Mouse (Mus musculus) neural tube, embryonic 12.5 days (tissue): ENCODE data around the gene Olfr313. TPM values are rescaled to one million over a fixed set of nuclear protein-coding genes. Genes with fewer than 3 reads are reported as not detected.
"Not testable (repeated sequence)": the region's sequence is repeated elsewhere in the genome, so short reads cannot be mapped to it uniquely, and the experiment has no call there.

Experiments used
- ATAC-seq: fragments of 200-750 bp; cut with Nextera tagmentation; 2 replicates; pipeline ENCODE4 v1.8.0; 2017; ENCODE audit warnings: low read depth, mild to moderate bottlenecking, moderate TSS enrichment, moderate library complexity; ENCODE audit not compliant: low FRiP score
- H3K27ac ChIP-seq: fragments of 300-500 bp; sonication (generic); 2 replicates; pipeline ENCODE4 v1.5.1; 2016
- H3K27me3 ChIP-seq: fragments of 300-500 bp; sonication (generic); replicated peaks from 2 replicates; pipeline ENCODE4 v1.6.1; 2016; ENCODE audit warnings: mild to moderate bottlenecking
- H3K36me3 ChIP-seq: fragments of 300-500 bp; sonication (generic); 2 replicates; pipeline ENCODE4 v1.6.1; 2016; ENCODE audit warnings: mild to moderate bottlenecking
- H3K4me1 ChIP-seq: fragments of 300-500 bp; sonication (generic); 2 replicates; pipeline ENCODE4 v1.6.1; 2016
- H3K4me2 ChIP-seq: fragments of 300-500 bp; sonication (generic); replicated peaks from 2 replicates; pipeline ENCODE4 v1.6.1; 2016; ENCODE audit warnings: mild to moderate bottlenecking
- H3K4me3 ChIP-seq: fragments of 300-500 bp; sonication (generic); 2 replicates; pipeline ENCODE4 v1.5.1; 2016
- H3K9ac ChIP-seq: fragments of 300-500 bp; sonication (generic); 2 replicates; pipeline ENCODE4 v1.6.1; 2016; ENCODE audit warnings: mild to moderate bottlenecking
- H3K9me3 ChIP-seq: fragments of 300-500 bp; sonication (generic); 2 replicates; pipeline ENCODE4 v1.6.1; 2016; ENCODE audit warnings: mild to moderate bottlenecking
- WGBS: fragments of 180-500 bp; shearing (Covaris S2); methylation state at CpG from one replicate; pipeline ENCODE4 v1.1.7; 2016; 5-methylcytosine and 5-hydroxymethylcytosine counted together
- polyA plus RNA-seq: library from polyadenylated mRNA; unstranded; fragments of >200 nt; fragmentation: Nextera tagmentation; extraction: Ambion mirVana; gene quantifications from 2 replicates; pipeline ENCODE4 v1.2.1, GENCODE M21; 2016

Gene Olfr313
- polyA plus RNA-seq, 1 experiment from 2014 or later = not detected

DNA sequence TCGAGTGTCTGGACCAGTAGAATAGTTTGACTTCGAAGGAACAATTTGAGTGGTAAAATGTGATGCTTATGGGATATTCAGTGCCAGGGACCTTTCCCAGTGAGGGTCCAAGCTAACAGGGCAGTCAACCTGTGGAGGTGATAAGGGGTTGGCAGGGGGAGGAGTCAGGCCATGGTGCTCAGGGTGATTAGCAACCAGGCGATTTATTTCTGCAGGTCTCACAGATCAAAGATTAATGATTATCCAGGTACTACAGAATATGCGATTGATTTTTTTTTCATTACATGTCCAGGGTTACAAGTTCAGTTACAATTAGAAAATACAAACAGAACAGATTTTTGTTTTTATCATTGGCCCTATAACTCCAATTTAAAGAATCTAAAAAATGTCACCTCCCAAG is 10.9 kb upstream of the Olfr313 start:
- Histone ChIP-seq H3K36me3 (no peaks in the 10 kb centered on the region), H3K4me2 (no peak overlapping the region), H3K27me3 (0 out of 2 replicates have a peak, but pooled peaks cover 3% of the 10 kb centered on the region), H3K27ac (no peak overlapping the region), H3K4me1 (peaks cover 8% of the 10 kb centered on the region), H3K9me3 (no peaks in the 10 kb centered on the region), H3K4me3 (no peak overlapping the region), H3K9ac (no peak overlapping the region)
- WGBS = 87% methylated on average over 4 of the region's 4 CpGs
- no peak for ATAC-seq

DNA sequence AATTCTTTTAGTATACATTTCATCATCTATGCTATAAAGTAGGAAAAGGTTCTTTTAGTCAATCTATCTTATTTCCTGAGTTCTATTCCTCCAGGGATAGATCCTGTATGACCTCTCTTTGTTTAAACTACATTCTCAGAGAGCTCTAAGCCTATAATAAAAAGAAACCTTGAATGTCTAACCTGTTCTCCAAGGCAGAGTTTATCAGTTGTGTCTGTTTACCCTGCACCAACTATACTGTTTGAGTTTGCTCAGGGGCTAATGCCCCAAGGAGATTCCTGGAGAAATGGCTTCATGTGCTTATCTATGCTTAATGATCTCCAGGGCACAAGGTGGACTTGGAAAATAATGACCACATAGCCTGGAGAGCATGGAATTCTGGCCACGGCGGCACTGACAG is 10.4 kb upstream of the Olfr313 start:
- 79% methylated on average over 2 of the region's 2 CpGs for WGBS
- Histone ChIP-seq H3K27ac (no peak overlapping the region), H3K4me2 (no peak overlapping the region), H3K9ac (no peak overlapping the region), H3K4me1 (peaks cover 8% of the 10 kb centered on the region), H3K27me3 (no peaks in the 10 kb centered on the region), H3K4me3 (no peak overlapping the region), H3K9me3 (no peaks in the 10 kb centered on the region), H3K36me3 (no peaks in the 10 kb centered on the region)
- no peak for ATAC-seq

- ATAC-seq = no peak
- Histone ChIP-seq H3K9ac (no peak overlapping the region), H3K4me1 (no peaks in the 10 kb centered on the region), H3K4me3 (no peak overlapping the region), H3K27me3 (no peaks in the 10 kb centered on the region), H3K4me2 (no peak overlapping the region), H3K9me3 (no peaks in the 10 kb centered on the region), H3K36me3 (no peaks in the 10 kb centered on the region), H3K27ac (no peak overlapping the region)
- 5% methylated on average over 1 of the region's 1 CpGs for WGBS
Measured at GRCm38 (mm10) chr11:58812001-58812400, 2.8 kb upstream of the Olfr313 start.

DNA sequence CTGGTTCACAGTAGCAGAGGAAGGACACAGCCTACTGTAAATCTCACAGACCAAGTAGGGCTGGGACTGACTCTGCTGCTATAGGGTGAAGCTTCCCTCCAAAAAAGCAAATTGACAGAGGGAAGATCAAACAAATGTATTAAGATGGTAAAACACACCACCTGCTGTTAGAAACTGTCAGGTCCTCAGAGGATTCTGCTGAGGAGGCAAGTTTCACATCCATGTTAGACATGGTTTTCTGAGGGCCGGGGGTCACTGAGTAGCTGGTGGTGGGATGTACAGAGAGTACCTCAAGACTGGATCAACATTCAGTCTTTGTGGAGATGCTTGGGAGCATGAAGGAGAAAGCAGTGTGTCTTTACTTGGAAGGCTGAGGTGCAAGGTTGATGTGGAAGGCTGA is 876 bp downstream of the Olfr313 start:
- WGBS = 89% methylated on average over 1 of the region's 1 CpGs
- no peak overlapping the region for H3K9ac ChIP-seq
- H3K27me3 ChIP-seq = no peaks in the 10 kb centered on the region

GRCm38 (mm10) chr11:58828937-58829336 is 14.1 kb downstream of the Olfr313 start, which contains the start of gene Olfr312:
TSS of gene Olfr312 (plus strand) at chr11:58829237.
- not testable (repeated sequence) for ATAC-seq, H3K4me2 ChIP-seq, H3K4me1 ChIP-seq, H3K36me3 ChIP-seq, H3K27me3 ChIP-seq, H3K4me3 ChIP-seq, H3K27ac ChIP-seq, H3K9ac ChIP-seq, H3K9me3 ChIP-seq

More for the DNA sequence above, 876 bp downstream of the Olfr313 start:
- Histone ChIP-seq H3K27ac (no peak overlapping the region), H3K4me3 (no peak overlapping the region), H3K9me3 (no peaks in the 10 kb centered on the region), H3K4me1 (no peaks in the 10 kb centered on the region), H3K4me2 (no peak overlapping the region), H3K36me3 (no peaks in the 10 kb centered on the region)
- no peak for ATAC-seq

DNA sequence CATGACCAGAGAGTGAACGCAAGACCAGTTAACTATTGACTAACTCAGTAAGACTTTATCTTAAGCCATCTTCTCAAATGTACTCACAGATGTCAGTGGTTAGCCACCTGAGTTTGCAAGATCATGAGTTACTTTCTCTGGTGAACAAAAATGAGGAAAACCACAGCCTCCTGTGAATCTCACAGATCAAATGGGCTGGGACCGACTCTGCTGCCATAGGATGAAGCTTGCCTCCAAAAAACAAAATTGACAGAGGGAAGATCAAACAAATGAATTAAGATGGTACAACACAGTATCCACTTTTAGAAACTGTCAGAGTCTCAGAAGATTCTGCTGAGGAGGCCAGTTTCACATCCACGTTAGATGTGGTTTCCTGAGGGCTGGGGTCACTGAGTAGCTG is 15.0 kb downstream of the Olfr313 start:
- Histone ChIP-seq H3K4me2 (no peak overlapping the region), H3K36me3 (no peaks in the 10 kb centered on the region), H3K4me3 (no peak overlapping the region), H3K27me3 (no peaks in the 10 kb centered on the region), H3K4me1 (no peaks in the 10 kb centered on the region), H3K27ac (no peak overlapping the region), H3K9me3 (no peaks in the 10 kb centered on the region), H3K9ac (no peak overlapping the region)
- ATAC-seq = no peak
- WGBS = 84% methylated on average over 3 of the region's 3 CpGs

DNA sequence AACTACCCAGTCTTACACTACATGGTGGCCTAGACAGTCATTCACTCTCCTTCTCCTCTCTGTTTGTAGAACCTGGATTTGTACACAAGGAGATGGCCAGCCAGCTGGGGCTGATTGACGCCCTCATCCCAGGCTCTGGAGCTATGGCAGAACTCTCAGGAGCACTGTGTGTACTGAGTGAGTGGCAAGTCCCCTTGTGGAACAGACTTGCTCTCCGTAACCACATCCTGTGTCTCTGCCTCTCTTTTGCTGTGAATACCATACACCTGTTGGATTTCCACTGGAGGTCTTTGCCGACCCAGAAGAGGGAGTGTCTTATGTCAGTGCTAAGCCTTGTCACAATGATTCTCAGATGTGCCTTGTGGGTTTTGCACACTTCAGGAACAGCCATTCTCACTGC is 17.7 kb downstream of the Olfr313 start:
- not testable (repeated sequence) for H3K4me2 ChIP-seq, H3K4me3 ChIP-seq, H3K9me3 ChIP-seq, ATAC-seq, H3K27me3 ChIP-seq, H3K9ac ChIP-seq, H3K4me1 ChIP-seq, H3K36me3 ChIP-seq, H3K27ac ChIP-seq
- WGBS = 86% methylated on average over 3 of the region's 3 CpGs

- H3K9me3 ChIP-seq, H3K36me3 ChIP-seq, H3K27me3 ChIP-seq, H3K27ac ChIP-seq, H3K4me1 ChIP-seq, ATAC-seq, H3K4me2 ChIP-seq, H3K4me3 ChIP-seq, H3K9ac ChIP-seq: not testable (repeated sequence)
Measured at GRCm38 (mm10) chr11:58838951-58839350, 24.2 kb downstream of the Olfr313 start, which contains the start of gene Olfr311. TSS of gene Olfr311 (plus strand) at chr11:58839251.

DNA sequence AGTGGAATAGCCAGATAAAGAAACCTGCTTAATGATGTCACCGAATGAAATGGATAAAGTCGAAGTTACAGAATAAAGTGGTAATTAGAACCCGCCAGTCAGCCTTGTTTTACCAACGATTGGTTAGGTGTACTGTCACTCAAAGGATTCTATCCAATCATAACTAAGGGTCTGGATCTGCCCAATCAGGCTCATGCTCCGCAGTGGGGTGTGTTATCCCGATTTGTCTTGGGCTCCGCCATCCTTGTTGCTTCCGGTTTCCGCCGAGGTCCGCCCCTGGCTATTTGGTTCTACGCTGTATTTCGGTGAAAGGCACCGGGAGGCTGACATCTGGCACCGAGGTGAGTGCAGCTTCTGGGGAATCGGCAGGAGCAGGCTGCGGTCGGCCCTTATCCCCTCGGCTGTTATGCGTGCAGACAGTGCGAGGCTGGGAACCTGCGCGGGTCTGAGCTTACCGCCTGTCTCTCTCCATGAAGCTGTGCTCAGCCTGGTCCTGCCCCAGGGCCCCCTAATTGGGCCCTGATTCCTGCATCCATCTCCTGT is 32.2 kb downstream of the Olfr313 start, which contains the start of gene Gm12258:
Gm12258 (plus strand) TSS at position 240 of the 543 bp plus-strand sequence.
- Histone ChIP-seq H3K9me3 (no peaks in the 10 kb centered on the region), H3K27me3 (no peaks in the 10 kb centered on the region), H3K4me3 (peak within 1 kb of the TSS; percentile 80), H3K27ac (no peak within 1 kb of the TSS), H3K4me2 (peak within 1 kb of the TSS; percentile 91), H3K9ac (peak within 1 kb of the TSS; percentile 81), H3K36me3 (peaks cover 17% of the 10 kb centered on the region), H3K4me1 (peaks cover 7% of the 10 kb centered on the region)
- under 1% methylated on average over 24 of the region's 24 CpGs for WGBS
- peak; percentile 100 for ATAC-seq

- Histone ChIP-seq H3K9me3 (no peaks in the 10 kb centered on the region), H3K4me3 (peak overlapping the region; percentile 80), H3K36me3 (peaks cover 17% of the 10 kb centered on the region), H3K4me1 (peaks cover 7% of the 10 kb centered on the region), H3K27ac (no peak overlapping the region), H3K27me3 (no peaks in the 10 kb centered on the region), H3K4me2 (peak overlapping the region; percentile 91), H3K9ac (peak overlapping the region; percentile 81)
- ATAC-seq = peak; percentile 22; the same call in 1 of the 2 replicates
- 51% methylated on average over 9 of the region's 9 CpGs for WGBS
Measured at GRCm38 (mm10) chr11:58847636-58848035, 32.8 kb downstream of the Olfr313 start.

DNA sequence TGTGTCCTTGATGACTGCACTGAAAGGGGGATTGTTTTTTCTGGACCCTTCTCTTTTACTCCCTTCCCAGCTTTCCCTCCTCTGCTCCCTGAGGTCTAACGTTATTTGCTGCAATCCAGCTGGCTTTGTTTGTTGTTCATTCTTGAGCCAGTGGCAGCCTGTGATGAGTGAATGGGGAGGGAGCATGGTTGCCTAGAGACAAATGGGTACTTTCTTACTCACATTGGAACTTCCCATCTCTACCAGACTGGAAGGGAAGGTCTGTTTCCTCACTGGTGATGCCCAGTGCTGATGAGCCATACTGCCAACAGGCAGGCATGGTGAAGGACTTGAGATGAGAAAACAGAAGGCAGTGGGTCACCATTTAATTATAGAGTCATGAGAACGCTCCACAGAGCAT is 34.9 kb downstream of the Olfr313 start:
- Histone ChIP-seq H3K9ac (no peak overlapping the region), H3K4me2 (no peak overlapping the region), H3K27ac (no peak overlapping the region), H3K36me3 (peaks cover 22% of the 10 kb centered on the region), H3K27me3 (no peaks in the 10 kb centered on the region), H3K4me3 (no peak overlapping the region), H3K4me1 (peaks cover 7% of the 10 kb centered on the region), H3K9me3 (no peaks in the 10 kb centered on the region)
- WGBS = 71% methylated on average over 2 of the region's 2 CpGs
- no peak for ATAC-seq

GRCm38 (mm10) chr11:58860744-58861143 is 45.9 kb downstream of the Olfr313 start:
- H3K4me1 ChIP-seq = no peaks in the 10 kb centered on the region
- no peak overlapping the region for H3K4me2 ChIP-seq
- ATAC-seq = no peak
- H3K4me3 ChIP-seq = no peak overlapping the region
- no peak overlapping the region for H3K9ac ChIP-seq
- 96% methylated on average over 8 of the region's 8 CpGs for WGBS
- H3K27ac ChIP-seq = no peak overlapping the region
- H3K36me3 ChIP-seq = peaks cover 52% of the 10 kb centered on the region
- no peaks in the 10 kb centered on the region for H3K27me3 ChIP-seq
- peaks cover 24% of the 10 kb centered on the region for H3K9me3 ChIP-seq
